Mouse (Mus musculus): Measurements from ENCODE around the gene Agpat2. TPM values are rescaled to one million over a fixed set of nuclear protein-coding genes. Genes with fewer than 3 reads are reported as not detected.

The Agpat2 gene
- polyA plus RNA-seq, 1 experiment from 2014 or later = 32.9 TPM

DNA sequence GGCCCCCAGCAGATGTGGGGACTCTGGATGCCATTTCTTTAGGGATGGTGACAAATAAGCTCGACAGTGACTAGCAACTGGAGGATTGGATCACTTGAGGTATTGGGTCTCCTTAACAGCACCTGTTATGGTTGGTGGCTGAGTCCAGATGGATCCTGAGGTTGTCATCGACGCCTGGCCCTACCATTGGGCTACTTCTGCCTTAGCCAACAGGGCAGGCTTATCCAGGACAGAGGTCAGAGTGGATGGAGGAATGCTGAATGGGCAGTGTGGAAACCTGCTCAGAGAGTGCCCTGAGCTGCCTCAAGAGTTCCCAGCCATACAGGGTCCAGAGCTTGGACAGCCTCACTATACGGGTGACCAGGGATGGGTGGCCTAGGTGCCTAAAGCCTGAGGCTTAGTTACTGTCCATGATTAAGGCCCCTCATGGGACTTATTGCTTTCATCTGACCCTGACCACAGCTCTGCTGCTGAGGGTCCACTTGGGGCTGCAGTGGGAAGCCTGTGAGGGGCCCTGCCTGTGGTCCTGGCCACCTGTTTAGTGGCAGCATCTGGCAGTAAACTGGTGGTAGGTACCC, 29.8 kb upstream of the Agpat2 start:
- H3K4me1 ChIP-seq (ENCODE audit: insufficient read depth) = peaks cover 14% of the 10 kb centered on the region
- no peaks in the 10 kb centered on the region for H3K9me3 ChIP-seq (ENCODE audit: low read depth, low read length)
- DNase-seq = peak; percentile 15
- H3K36me3 ChIP-seq (ENCODE audit: insufficient read depth) = peaks cover 50% of the 10 kb centered on the region
- no peak overlapping the region; the same call in 1 of the 2 replicates for H3K27ac ChIP-seq (ENCODE audit: low read depth)
- TF ChIP-seq CTCF (IDR thresholded peaks at IDR 0.05; ENCODE audit: low read depth) = no peak
- no peak overlapping the region for H3K9ac ChIP-seq
- 59% methylated on average over 4 of the region's 4 CpGs for WGBS
- H3K27me3 ChIP-seq (ENCODE audit: insufficient read depth, low read length) = no peaks in the 10 kb centered on the region
- ATAC-seq (ENCODE audit: insufficient read depth) = no peak
- no peak overlapping the region for H3K4me2 ChIP-seq
- no peak overlapping the region for H3K4me3 ChIP-seq (ENCODE audit: low read depth, low read length)

DNA sequence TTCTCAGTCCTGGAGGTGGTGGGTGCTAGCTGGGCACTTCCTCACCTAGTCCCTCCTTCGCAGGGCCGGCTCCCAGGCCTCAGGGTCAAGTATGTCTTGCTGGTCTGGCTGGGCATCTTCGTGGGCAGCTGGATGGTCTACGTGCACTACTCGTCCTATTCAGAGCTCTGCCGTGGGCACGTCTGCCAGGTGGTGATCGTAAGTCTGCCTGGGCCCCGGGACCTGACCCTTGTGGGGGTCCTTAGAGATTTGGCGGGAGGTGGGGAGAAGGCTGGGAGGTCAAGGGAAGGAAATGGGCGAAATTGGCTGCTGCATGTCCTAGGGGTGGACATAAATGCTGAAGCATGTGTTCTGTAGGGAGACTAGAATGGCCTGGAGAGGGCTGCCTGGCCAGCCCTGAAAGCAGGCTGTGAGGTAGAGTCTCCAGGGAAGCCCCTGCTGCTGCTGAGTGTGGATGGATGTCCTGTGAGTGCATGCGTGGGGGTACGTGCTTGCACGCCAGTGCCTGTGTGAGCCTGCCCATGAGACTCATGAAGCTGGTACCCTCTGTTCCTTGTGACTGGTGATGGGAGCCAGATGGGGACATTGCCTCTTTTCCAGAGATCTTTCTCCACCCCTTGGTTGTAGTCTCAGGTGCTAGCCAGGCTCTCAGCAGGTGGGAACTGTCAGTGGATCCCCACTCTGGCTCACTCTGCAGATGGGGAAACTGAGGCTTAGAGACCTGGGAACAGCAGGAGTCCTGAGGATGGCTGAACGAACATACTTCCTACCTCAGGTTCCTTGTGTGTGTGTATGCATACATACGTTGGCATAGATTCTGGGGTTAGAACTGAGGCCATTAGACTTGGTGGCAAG, 28.6 kb upstream of the Agpat2 start:
- no peak overlapping the region for H3K9ac ChIP-seq
- 76% methylated on average over 16 of the region's 16 CpGs for WGBS
- H3K4me3 ChIP-seq (ENCODE audit: low read depth, low read length) = no peak overlapping the region
- H3K9me3 ChIP-seq (ENCODE audit: low read depth, low read length) = no peaks in the 10 kb centered on the region
- H3K4me2 ChIP-seq = no peak overlapping the region
- ATAC-seq (ENCODE audit: insufficient read depth) = no peak
- H3K36me3 ChIP-seq (ENCODE audit: insufficient read depth) = peaks cover 39% of the 10 kb centered on the region
- TF ChIP-seq CTCF (IDR thresholded peaks at IDR 0.05; ENCODE audit: low read depth) = no peak
- H3K27me3 ChIP-seq (ENCODE audit: insufficient read depth, low read length) = no peaks in the 10 kb centered on the region
- peaks cover 6% of the 10 kb centered on the region for H3K4me1 ChIP-seq (ENCODE audit: insufficient read depth)
- DNase-seq = no peak
- H3K27ac ChIP-seq (ENCODE audit: low read depth) = 0 out of 2 replicates have a peak overlapping the region, but pooled peaks have one; percentile 12

DNA sequence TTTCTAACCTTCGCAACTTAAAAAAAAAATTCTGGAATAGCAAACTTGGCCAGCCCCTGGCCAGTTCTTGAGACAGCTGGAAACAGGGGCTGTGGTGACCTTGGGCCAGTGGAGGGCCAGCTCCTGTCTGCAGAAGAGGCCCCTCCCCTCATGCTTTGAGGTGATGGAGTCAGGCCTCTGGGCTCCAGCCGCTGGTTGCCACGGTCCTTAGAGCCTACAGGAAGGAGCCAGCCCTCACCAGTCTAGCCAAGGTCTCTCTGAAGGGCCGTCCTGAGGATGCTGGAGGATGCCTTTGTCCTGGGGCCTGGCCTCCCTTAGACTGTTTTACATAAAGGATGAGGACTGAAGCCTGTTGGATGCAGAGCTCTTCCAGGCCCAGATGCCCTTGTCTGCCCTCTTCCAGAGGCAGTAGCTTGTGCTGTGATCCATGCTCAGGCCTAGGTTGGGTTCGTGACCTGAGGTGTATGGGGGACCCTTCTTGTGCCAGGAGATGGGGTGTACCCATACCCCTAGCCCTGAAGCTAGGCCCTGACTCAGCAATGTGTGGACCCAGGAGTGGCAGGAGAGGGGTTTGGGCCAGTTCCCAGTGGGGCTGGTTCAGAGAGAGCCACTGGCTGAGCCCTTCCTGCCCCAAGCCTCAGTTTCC, 24.7 kb upstream of the Agpat2 start:
- WGBS = 22% methylated on average over 5 of the region's 5 CpGs
- peak overlapping the region; percentile 95 for H3K4me2 ChIP-seq
- peak overlapping the region; percentile 87 for H3K9ac ChIP-seq
- peak overlapping the region; percentile 70 for H3K4me3 ChIP-seq (ENCODE audit: low read depth, low read length)
- DNase-seq = peak; percentile 43
- H3K36me3 ChIP-seq (ENCODE audit: insufficient read depth) = 0 out of 2 replicates have a peak, but pooled peaks cover 5% of the 10 kb centered on the region
- no peaks in the 10 kb centered on the region for H3K9me3 ChIP-seq (ENCODE audit: low read depth, low read length)
- H3K4me1 ChIP-seq (ENCODE audit: insufficient read depth) = peaks cover 4% of the 10 kb centered on the region; the same call in 1 of the 2 replicates
- no peak overlapping the region for H3K27ac ChIP-seq (ENCODE audit: low read depth)
- ATAC-seq (ENCODE audit: insufficient read depth) = peak; percentile 38
- no peak for TF ChIP-seq CTCF (IDR thresholded peaks at IDR 0.05; ENCODE audit: low read depth)
- no peaks in the 10 kb centered on the region for H3K27me3 ChIP-seq (ENCODE audit: insufficient read depth, low read length)

DNA sequence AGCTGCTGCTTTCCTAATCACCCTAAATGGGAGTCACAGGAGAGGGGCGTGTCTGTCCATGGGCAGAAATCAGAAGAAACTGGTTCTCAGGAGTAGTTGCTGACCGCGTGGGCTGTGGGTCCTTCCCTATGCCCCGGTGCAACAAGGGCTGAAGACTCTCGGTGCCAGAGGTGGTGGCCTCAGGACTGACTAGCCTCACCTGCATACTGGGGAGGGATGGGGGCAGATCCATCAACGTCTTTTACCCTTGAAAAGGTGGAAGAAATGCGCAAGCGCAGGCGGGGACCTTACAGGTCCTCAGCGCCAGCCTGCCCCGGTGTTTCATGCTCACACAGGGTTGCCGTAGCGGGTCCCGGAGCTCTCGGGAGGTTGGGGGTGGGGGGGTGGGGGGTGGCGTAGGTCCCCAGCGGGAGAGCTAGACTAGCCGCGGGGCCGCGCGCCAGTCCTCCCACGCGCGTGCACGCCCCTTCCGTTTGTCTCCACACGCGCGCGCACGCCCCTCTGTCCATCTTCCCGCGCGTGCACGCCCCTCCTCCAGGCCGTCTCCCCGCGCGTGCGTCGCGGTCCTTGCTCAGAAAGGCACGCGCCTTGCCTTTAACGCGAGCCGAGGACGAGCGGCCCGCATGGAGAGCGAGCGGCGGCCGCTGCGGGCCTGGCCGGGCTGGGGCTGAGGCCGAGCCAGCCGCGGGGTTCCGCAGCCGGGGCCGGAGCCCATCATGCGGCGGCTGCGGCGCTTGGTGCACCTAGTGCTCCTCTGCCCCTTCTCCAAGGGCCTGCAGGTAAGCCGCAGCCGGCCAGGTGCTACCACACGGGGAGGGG, 23.9 kb upstream of the Agpat2 start, which contains the start of gene Fam69b:
TSS of gene Fam69b (plus strand) at position 537 of the 819 bp plus-strand sequence.
- ATAC-seq (ENCODE audit: insufficient read depth) (peak; percentile 72), DNase-seq (peak; percentile 94)
- no peaks in the 10 kb centered on the region for H3K9me3 ChIP-seq (ENCODE audit: low read depth, low read length)
- TF ChIP-seq CTCF (IDR thresholded peaks at IDR 0.05; ENCODE audit: low read depth) = no peak
- H3K4me3 ChIP-seq (ENCODE audit: low read depth, low read length) = peak within 1 kb of the TSS; percentile 70
- H3K27ac ChIP-seq (ENCODE audit: low read depth) = no peak within 1 kb of the TSS
- peaks cover 4% of the 10 kb centered on the region; the same call in 1 of the 2 replicates for H3K4me1 ChIP-seq (ENCODE audit: insufficient read depth)
- WGBS = under 1% methylated on average over 70 of the region's 70 CpGs
- no peaks in the 10 kb centered on the region for H3K36me3 ChIP-seq (ENCODE audit: insufficient read depth)
- H3K9ac ChIP-seq = peak within 1 kb of the TSS; percentile 87
- H3K27me3 ChIP-seq (ENCODE audit: insufficient read depth, low read length) = no peaks in the 10 kb centered on the region
- H3K4me2 ChIP-seq = peak within 1 kb of the TSS; percentile 95

DNA sequence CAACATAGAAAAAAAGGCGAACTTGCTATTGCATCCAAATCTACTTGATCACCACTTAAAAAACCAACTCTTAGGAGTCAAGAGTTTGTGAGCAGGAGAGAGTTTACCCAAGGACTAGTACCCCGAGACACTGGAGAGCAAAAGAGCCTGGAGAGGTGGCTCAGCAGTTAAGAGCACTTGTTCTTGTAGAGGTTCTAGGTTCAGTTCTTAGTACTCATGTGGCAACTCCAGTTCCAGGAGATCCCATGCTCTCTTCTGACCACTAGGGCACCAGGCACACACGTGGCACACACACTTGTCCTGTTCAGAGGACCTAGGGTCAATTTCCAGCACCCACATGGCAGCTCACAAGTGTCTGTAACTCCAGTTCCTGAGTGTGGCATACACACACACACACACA, 21.9 kb upstream of the Agpat2 start:
- TF ChIP-seq CTCF (IDR thresholded peaks at IDR 0.05; ENCODE audit: low read depth) = 0 out of 2 replicates have a peak, but pooled peaks have one; percentile 3
- no peak overlapping the region for H3K9ac ChIP-seq
- H3K27me3 ChIP-seq (ENCODE audit: insufficient read depth, low read length) = no peaks in the 10 kb centered on the region
- DNase-seq (no peak), ATAC-seq (ENCODE audit: insufficient read depth) (no peak)
- H3K9me3 ChIP-seq (ENCODE audit: low read depth, low read length) = no peaks in the 10 kb centered on the region
- WGBS = 50% methylated on average over 3 of the region's 3 CpGs
- no peak overlapping the region for H3K4me2 ChIP-seq
- no peak overlapping the region for H3K4me3 ChIP-seq (ENCODE audit: low read depth, low read length)
- no peak overlapping the region for H3K27ac ChIP-seq (ENCODE audit: low read depth)
- peaks cover 4% of the 10 kb centered on the region; the same call in 1 of the 2 replicates for H3K4me1 ChIP-seq (ENCODE audit: insufficient read depth)
- no peaks in the 10 kb centered on the region for H3K36me3 ChIP-seq (ENCODE audit: insufficient read depth)

DNA sequence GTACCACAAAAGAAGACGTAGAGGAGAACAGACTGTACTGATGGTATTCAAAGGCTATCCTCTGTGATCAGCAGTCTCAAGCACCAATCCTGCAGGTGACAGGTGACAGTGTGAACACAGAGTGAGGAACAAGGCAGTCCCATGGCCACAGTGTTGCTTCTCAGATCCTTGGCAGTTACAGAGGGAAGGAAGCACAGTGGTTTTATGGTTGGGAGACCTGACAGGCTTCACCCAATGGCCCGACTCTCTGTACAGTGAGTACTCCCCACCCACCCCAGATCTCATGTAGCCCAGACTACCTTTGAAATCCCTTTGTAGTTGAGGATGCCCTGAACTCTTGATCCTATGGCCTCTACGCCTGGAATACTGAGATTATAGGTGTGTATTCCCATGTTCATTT, 21.2 kb upstream of the Agpat2 start:
- Histone ChIP-seq H3K36me3 (ENCODE audit: insufficient read depth) (no peaks in the 10 kb centered on the region), H3K27ac (ENCODE audit: low read depth) (no peak overlapping the region), H3K9ac (no peak overlapping the region), H3K27me3 (ENCODE audit: insufficient read depth, low read length) (no peaks in the 10 kb centered on the region), H3K4me2 (no peak overlapping the region), H3K4me1 (ENCODE audit: insufficient read depth) (peaks cover 4% of the 10 kb centered on the region; the same call in 1 of the 2 replicates), H3K4me3 (ENCODE audit: low read depth, low read length) (no peak overlapping the region), H3K9me3 (ENCODE audit: low read depth, low read length) (no peaks in the 10 kb centered on the region)
- DNase-seq (no peak), ATAC-seq (ENCODE audit: insufficient read depth) (no peak)
- TF ChIP-seq CTCF (IDR thresholded peaks at IDR 0.05; ENCODE audit: low read depth) = no peak
- 68% methylated on average over 3 of the region's 3 CpGs for WGBS

Data from lung, embryonic 14.5 days (tissue).